Mouse (Mus musculus): ENCODE measurements around the gene Hoxc13.

Hoxc13 gene

GRCm38 (mm10) chr15:102963671-102964640 lies 43.1 kb downstream of the Hoxc13 start:
- DNase-seq (ENCODE audit: low read depth): no peak

GRCm38 (mm10) chr15:102965003-102965891 lies 44.3 kb downstream of the Hoxc13 start:
- DNase-seq (ENCODE audit: low read depth): no peak

DNA sequence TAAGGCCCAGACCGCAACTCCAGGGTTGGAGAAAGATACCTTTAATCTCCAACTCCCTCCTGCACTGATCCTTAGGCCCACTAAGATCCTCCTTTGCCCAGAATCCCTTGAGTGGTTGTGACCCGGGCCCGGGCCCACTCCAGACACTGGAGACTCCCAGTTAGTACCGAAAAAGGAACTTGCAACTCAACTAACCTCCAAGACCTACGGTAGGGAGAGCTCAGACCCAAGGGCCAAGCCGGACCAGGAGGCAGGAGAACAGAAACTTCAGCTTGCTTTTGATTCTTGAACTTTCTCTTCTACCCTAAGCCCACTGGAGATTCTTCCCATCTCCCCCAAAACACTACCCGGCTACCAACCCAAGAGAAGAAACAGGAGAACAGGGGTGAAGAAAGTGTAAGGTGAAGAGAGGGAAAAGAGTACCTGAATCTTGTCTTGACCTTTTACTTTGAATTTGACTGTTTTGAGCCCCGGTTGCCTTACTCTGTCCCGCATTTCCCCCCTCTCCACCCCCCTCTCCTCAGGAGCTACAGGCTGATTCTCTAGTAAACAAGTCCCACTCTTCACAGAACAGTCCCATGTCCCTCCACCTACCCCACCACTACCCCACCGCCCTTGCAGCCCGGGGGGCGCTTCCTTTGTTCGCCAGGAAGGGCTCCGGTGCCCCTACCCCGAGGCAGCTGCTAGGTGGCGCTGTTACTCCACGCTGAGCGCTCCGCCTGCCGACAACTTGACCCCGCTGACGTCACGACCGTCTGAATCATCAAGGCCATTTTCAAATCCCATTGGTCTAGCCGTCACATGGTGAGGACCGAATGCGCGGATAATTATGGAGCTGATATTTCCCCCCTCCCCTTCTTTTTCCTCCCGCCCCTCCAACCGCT lies 45.2 kb downstream of the Hoxc13 start:
- DNase-seq (ENCODE audit: low read depth): peak; percentile 69

GRCm38 (mm10) chr15:102966776-102967311 lies 45.9 kb downstream of the Hoxc13 start, which contains the start of gene Hoxc10:
Gene Hoxc10 (plus strand): TSS chr15:102966796.
- DNase-seq (ENCODE audit: low read depth): no peak

GRCm38 (mm10) chr15:102967312-102967510 lies 46.3 kb downstream of the Hoxc13 start, which contains the start of gene Hoxc5:
Gene Hoxc5 (plus strand): TSS chr15:102967443.
- no peak for DNase-seq (ENCODE audit: low read depth)

GRCm38 (mm10) chr15:102967511-102968397 lies 46.9 kb downstream of the Hoxc13 start:
- no peak for DNase-seq (ENCODE audit: low read depth)

DNA sequence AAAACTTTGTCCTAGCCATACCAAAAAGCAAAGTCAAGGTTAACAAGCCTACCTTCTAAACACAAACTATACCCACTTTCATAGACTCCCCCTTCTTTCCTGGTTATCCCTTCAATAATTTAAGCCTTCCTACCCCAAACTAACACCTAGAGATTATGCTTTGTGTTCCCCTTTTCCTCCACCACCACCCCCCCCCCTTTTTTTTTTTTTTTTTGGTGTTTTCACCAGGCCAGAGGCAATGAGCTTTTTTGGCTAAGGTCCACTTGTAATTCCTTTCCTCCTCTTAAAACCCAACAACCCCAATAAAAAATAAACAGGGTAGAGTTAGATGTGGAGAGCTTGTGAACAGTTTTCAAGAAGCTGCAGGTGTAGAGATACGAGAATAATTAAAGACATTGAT lies 48.4 kb downstream of the Hoxc13 start:
- DNase-seq (ENCODE audit: low read depth): no peak

- no peak for DNase-seq (ENCODE audit: low read depth)
Measured at GRCm38 (mm10) chr15:102970740-102971139, 49.8 kb downstream of the Hoxc13 start.

GRCm38 (mm10) chr15:102972254-102972653 lies 51.4 kb downstream of the Hoxc13 start:
- DNase-seq (ENCODE audit: low read depth): no peak

DNA sequence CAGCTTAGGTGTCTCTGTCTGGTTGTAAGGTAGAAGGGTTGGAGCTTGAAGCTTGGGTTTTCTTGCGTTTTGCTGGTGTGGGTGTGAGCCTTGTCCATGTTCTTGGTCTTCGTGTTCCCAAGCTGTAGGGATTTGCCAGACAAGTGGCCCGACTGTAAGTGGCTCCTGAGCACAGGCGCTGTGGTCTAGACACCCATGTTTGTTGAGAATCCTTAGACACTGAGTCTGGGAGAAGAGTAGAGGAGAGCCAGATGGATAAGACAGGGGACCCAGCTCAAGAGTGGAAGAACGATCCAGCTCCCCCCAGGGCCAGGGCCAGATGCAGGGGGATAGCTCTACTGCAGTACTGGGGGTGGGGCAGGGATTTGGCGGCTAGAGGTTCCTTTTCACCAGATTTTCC lies 51.9 kb downstream of the Hoxc13 start:
- no peak for DNase-seq (ENCODE audit: low read depth)

DNA sequence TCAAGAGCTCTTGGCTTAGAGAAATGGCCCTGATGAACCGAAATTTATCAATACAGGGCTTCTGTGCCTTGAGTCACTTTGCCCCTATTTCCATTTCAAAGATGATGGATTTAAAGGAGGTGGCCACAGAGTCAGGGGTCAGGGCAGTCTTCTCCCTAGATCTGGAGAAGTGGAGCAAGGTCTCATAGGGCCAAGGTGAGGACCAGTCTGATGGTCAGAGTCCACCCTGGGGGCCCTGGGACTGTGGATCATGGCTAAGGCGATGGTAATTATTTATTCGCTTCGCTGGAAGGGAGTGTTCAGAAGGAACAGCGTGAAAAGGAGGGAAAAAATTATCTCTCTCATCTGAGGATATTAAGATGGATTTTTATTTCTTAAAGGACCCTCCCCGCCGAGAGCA lies 54.1 kb downstream of the Hoxc13 start:
- DNase-seq (ENCODE audit: low read depth): no peak

GRCm38 (mm10) chr15:102975688-102976111 lies 54.8 kb downstream of the Hoxc13 start:
- no peak for DNase-seq (ENCODE audit: low read depth)

GRCm38 (mm10) chr15:102976171-102976570 lies 55.3 kb downstream of the Hoxc13 start, which contains the start of gene Hoxc9:
Gene Hoxc9 (plus strand): TSS chr15:102976439.
- DNase-seq (ENCODE audit: low read depth): no peak

DNA sequence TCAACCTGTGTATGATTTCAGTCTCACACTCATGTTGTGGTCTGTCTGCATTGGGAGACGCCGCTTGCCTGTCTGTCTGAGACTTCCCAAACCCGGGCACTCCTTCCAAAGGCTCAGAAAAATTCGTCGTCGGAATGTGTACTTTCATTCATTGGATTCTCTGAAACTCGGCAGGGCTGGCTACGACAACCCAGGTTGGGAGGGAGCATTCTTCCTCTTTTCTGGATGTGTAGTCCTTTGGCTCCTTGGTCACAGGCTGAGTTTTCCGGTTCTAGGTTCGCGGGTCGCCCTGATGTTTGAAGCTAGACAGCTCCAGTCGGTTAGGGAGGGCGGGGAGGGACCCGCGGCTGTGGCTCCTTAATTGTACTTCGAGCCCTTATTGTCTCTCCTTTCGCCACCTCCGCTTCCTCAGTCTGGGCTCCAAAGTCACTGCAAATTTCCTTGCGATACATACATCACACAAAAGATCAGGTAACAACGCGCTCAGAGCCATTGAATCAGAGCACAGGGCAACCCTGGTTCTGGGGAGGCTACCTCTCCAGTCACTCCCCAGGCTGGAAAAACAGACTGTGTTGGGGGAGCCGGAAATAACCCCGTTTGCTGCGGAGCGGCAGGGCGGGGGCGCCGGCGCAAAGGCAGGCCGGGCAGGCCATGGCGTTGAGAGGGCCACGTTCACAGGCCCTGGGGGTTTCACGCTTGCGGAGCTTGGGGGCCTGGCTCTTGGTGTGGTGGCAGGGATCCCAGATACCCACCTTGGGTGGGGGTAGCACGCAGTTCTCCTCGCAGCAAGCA lies 55.9 kb downstream of the Hoxc13 start:
- no peak for DNase-seq (ENCODE audit: low read depth)

DNA sequence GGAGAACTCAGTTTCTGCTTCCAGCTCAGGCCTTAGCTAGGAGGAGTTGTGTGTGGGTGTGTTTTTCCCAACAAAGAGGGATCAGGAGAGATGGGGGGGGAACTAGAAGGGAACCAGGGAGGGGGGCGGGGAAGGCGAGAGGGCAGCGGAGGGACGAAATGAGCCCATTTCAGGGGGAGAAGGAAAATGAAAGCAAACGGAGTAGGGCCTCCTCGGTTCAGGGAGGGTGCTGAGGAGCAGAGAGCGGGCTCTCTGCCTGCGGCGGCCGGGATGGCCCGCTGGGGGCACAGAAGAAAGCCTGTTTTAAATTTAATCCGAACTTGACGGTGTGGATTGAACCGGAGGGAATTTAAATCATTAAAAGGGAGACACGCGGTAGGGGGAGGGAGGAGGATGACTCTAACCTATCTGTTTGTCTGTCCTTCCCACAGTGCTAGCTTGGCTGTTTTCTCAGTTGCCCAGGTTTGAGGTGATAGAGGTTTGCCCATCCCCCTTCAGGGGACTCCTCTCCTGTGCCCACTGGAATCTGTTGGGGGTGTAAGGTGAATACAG lies 56.6 kb downstream of the Hoxc13 start:
- no peak for DNase-seq (ENCODE audit: low read depth)

Measured in c-Kit-positive CD71-negative TER-119-negative erythroid progenitor cells, embryonic 14.5 days (primary cell).